8 mouse cellular contexts compared by ENCODE assay signal in genomic region chr19:10012827-10013278, GRCm38 (mm10). TPM values are rescaled to one million over a fixed set of nuclear protein-coding genes. Genes with fewer than 3 reads are reported as not detected.
A peak's percentile ranks its signal among the peaks of the same experiment; 100 is the strongest.
DNase-seq lines count a peak whose midpoint lies in the region; ATAC-seq and TF ChIP-seq lines count a peak whose summit lies in the region.

No protein-coding gene starts in this region.

- no peaks in the 10 kb centered on the region for H3K9me3 ChIP-seq in kidney, postnatal 0 days (replicated peaks; ENCODE audit: low read length)

- peaks cover 9% of the 10 kb centered on the region; the same call in 1 of the 2 replicates for H3K4me1 ChIP-seq in kidney, adult 2 months (ENCODE audit: control insufficient read depth, insufficient read depth, low read length)
- peaks cover 9% of the 10 kb centered on the region for H3K4me1 ChIP-seq in kidney, postnatal 0 days (replicated peaks; ENCODE audit: insufficient read depth, low read length)

- DNase-seq in kidney, adult 2 months, result peak; percentile 59
- no peak for DNase-seq in kidney, adult 8-10 months
- peak; percentile 81 for DNase-seq in gastrocnemius, postnatal 14 days
- peak; percentile 96 for DNase-seq in kidney, postnatal 0 days (ENCODE audit: low spot score)
- peak; percentile 54 to 79 for DNase-seq in lung, postnatal 4 days
- DNase-seq in cerebellum, adult 11 months, result no peak
- no peak for DNase-seq in B cell, adult 2 months
- no peak for DNase-seq in right cerebral cortex, postnatal 14 days

- TF ChIP-seq CTCF in kidney, adult 2 months (conservative IDR thresholded peaks at IDR 0.05; ENCODE audit: insufficient read depth, insufficient read length, low read depth, low read length), result no peak
- no peak for TF ChIP-seq CTCF in kidney, postnatal 0 days (IDR thresholded peaks at IDR 0.05; ENCODE audit: low read depth)

- no peaks in the 10 kb centered on the region for H3K36me3 ChIP-seq in kidney, adult 2 months (ENCODE audit: control insufficient read depth, insufficient read depth, low read length)
- no peaks in the 10 kb centered on the region for H3K36me3 ChIP-seq in kidney, postnatal 0 days (ENCODE audit: insufficient read depth, low read length)

- 0 out of 2 replicates have a peak overlapping the region, but pooled peaks have one; percentile 24 for H3K9ac ChIP-seq in kidney, postnatal 0 days (ENCODE audit: low read depth, low read length)

- WGBS in kidney, adult 2 months, result 34% methylated on average over 6 of the region's 6 CpGs
- WGBS in kidney, postnatal 0 days, result 7% methylated on average over 6 of the region's 6 CpGs

- intact Hi-C loops in gastrocnemius, postnatal 14 days (cut with DNase I; ENCODE audit: low total_unique reads), result no loop called here

- H3K4me3 ChIP-seq in kidney, adult 2 months (ENCODE audit: insufficient read depth, low read depth, low read length), result no peak overlapping the region
- H3K4me3 ChIP-seq in kidney, postnatal 0 days (replicated peaks; ENCODE audit: low read depth, low read length), result no peak overlapping the region

- TF ChIP-seq POLR2A in kidney, adult 2 months (IDR thresholded peaks at IDR 0.05; ENCODE audit: low read depth, low read length), result no peak

- H3K4me2 ChIP-seq in kidney, postnatal 0 days (ENCODE audit: low read length), result no peak overlapping the region

- H3K27me3 ChIP-seq in kidney, adult 2 months (replicated peaks; ENCODE audit: control insufficient read depth, insufficient read depth, low read length), result no peaks in the 10 kb centered on the region
- H3K27me3 ChIP-seq in kidney, postnatal 0 days (ENCODE audit: insufficient read depth, low read length), result no peaks in the 10 kb centered on the region

- ATAC-seq in kidney, postnatal 0 days (replicated peaks; ENCODE audit: low FRiP score, low read depth), result peak; percentile 64

- H3K27ac ChIP-seq in kidney, adult 2 months (ENCODE audit: insufficient read depth, low read depth, low read length), result peak overlapping the region; percentile 33
- peak overlapping the region; percentile 88 for H3K27ac ChIP-seq in kidney, postnatal 0 days

RNA-seq across cellular contexts. Expression of gene Rab3il1, which starts 11.4 kb away (rescaled TPM):
- polyA plus RNA-seq in kidney, adult 2 months (2012; rRNA removed), result 66.0 and 90.9 TPM in 2 replicates
- 10 to 100 TPM in 1 of 2 experiments, 1 to 10 TPM in 1; 7.4 to 11.6 TPM for total RNA-seq in gastrocnemius, postnatal 14 days (2021)
- 30.6 and 31.5 TPM in 2 replicates for polyA plus RNA-seq in kidney, postnatal 0 days (2015; fragmentation: Nextera tagmentation; extraction: Ambion mirVana)

RNA-seq across cellular contexts. Expression of gene Best1, which starts 11.4 kb away (rescaled TPM):
- 0.33 and 0.38 TPM in 2 replicates for polyA plus RNA-seq in kidney, adult 2 months (2012; rRNA removed)
- under 1 TPM; 0.29 to 0.41 TPM for total RNA-seq in gastrocnemius, postnatal 14 days (2021)
- polyA plus RNA-seq in kidney, postnatal 0 days (2015; fragmentation: Nextera tagmentation; extraction: Ambion mirVana), result 1.8 and 3.3 TPM in 2 replicates

RNA-seq across cellular contexts. Expression of gene Fads3, which starts 28.5 kb away (rescaled TPM):
- polyA plus RNA-seq in kidney, adult 2 months (2012; rRNA removed), result 382 and 459 TPM in 2 replicates
- 1 to 10 TPM; 5.4 to 6.0 TPM for total RNA-seq in gastrocnemius, postnatal 14 days (2021)
- polyA plus RNA-seq in kidney, postnatal 0 days (2015; fragmentation: Nextera tagmentation; extraction: Ambion mirVana), result 35.0 and 37.4 TPM in 2 replicates

RNA-seq across cellular contexts. Expression of gene Fth1, which starts 32.5 kb away (rescaled TPM):
- 8,110 and 8,726 TPM in 2 replicates for polyA plus RNA-seq in kidney, adult 2 months (2012; rRNA removed)
- 1,000 to 10,000 TPM; 2,162 to 2,185 TPM for total RNA-seq in gastrocnemius, postnatal 14 days (2021)
- 2,883 and 2,906 TPM in 2 replicates for polyA plus RNA-seq in kidney, postnatal 0 days (2015; fragmentation: Nextera tagmentation; extraction: Ambion mirVana)

Comparison
In these comparisons a context has a peak if more than half of its experiments do, and no peak if none do; other contexts are left out.
1. DNase-seq: peak in kidney, adult 2 months (single experiment), gastrocnemius, postnatal 14 days (single experiment), kidney, postnatal 0 days (single experiment) and lung, postnatal 4 days (2 of 2); none in kidney, adult 8-10 months (0 of 2), cerebellum, adult 11 months (single experiment), B cell, adult 2 months (0 of 2) and right cerebral cortex, postnatal 14 days (single experiment).